Mouse (Mus musculus) lung, embryonic 16.5 days (tissue): ENCODE measurements around the gene Dnajc27. TPM values are rescaled to one million over a fixed set of nuclear protein-coding genes. Genes with fewer than 3 reads are reported as not detected.

Experiments
- ATAC-seq: fragments of 200-750 bp; cut with Nextera tagmentation; 2 replicates; pipeline ENCODE4 v1.8.0; 2017; ENCODE audit warnings: low read depth, mild to moderate bottlenecking, moderate library complexity
- H3K27ac ChIP-seq: fragments of 300-500 bp; sonication (generic); 2 replicates; pipeline ENCODE4 v1.5.1; 2014; ENCODE audit warnings: mild to moderate bottlenecking, control low read depth, low read length
- H3K27me3 ChIP-seq: fragments of 300-500 bp; sonication (generic); 2 replicates; pipeline ENCODE4 v1.6.1; 2014; ENCODE audit warnings: low read depth, low read length, mixed read lengths; ENCODE audit not compliant: control insufficient read depth, insufficient read depth
- H3K36me3 ChIP-seq: fragments of 300-500 bp; sonication (generic); 2 replicates; pipeline ENCODE4 v1.6.1; 2014; ENCODE audit warnings: low read length; ENCODE audit not compliant: control insufficient read depth, insufficient read depth
- H3K4me1 ChIP-seq: fragments of 300-500 bp; sonication (generic); replicated peaks from 2 replicates; pipeline ENCODE4 v1.6.1; 2014; ENCODE audit warnings: low read length, mixed read lengths; ENCODE audit not compliant: control insufficient read depth, insufficient read depth
- H3K4me2 ChIP-seq: fragments of 300-500 bp; sonication (generic); 2 replicates; pipeline ENCODE4 v1.6.1; 2014; ENCODE audit warnings: low read depth, low read length, control low read depth
- H3K4me3 ChIP-seq: fragments of 300-500 bp; sonication (generic); 2 replicates; pipeline ENCODE4 v1.5.1; 2014; ENCODE audit warnings: mild to moderate bottlenecking, low read length, control low read depth
- H3K9ac ChIP-seq: fragments of 300-500 bp; sonication (generic); 2 replicates; pipeline ENCODE4 v1.6.1; 2014; ENCODE audit warnings: low read length, control low read depth
- H3K9me3 ChIP-seq: fragments of 300-500 bp; sonication (generic); 2 replicates; pipeline ENCODE4 v1.6.1; 2016; ENCODE audit warnings: low read length; ENCODE audit not compliant: control insufficient read depth
- WGBS: fragments of 180-500 bp; shearing (Covaris S2); extraction: QIAGEN DNeasy Blood & Tissue Kit; methylation state at CpG from one replicate; pipeline ENCODE4 v1.1.7; 2014; 5-methylcytosine and 5-hydroxymethylcytosine counted together
- polyA plus RNA-seq: library from polyadenylated mRNA; unstranded; fragments of >200 nt; fragmentation: Nextera tagmentation; extraction: Ambion mirVana; gene quantifications from 2 replicates; pipeline ENCODE4 v1.2.1, GENCODE M21; 2015

Gene Dnajc27
- polyA plus RNA-seq, 1 experiment from 2014 or later, result 6.1 TPM

GRCm38 (mm10) chr12:4071671-4072070 is 10.7 kb upstream of the Dnajc27 start:
- Histone ChIP-seq H3K4me1 (no peaks in the 10 kb centered on the region), H3K4me3 (no peak overlapping the region), H3K4me2 (no peak overlapping the region), H3K27me3 (no peaks in the 10 kb centered on the region), H3K9me3 (no peaks in the 10 kb centered on the region), H3K27ac (no peak overlapping the region), H3K36me3 (no peaks in the 10 kb centered on the region), H3K9ac (no peak overlapping the region)
- no peak for ATAC-seq
- WGBS, result 75% methylated on average over 9 of the region's 9 CpGs

- Histone ChIP-seq H3K36me3 (no peaks in the 10 kb centered on the region), H3K9ac (no peak overlapping the region)
- no peak for ATAC-seq
Observed at GRCm38 (mm10) chr12:4075407-4075806, 7.0 kb upstream of the Dnajc27 start.

GRCm38 (mm10) chr12:4076383-4076782 is 6.0 kb upstream of the Dnajc27 start:
- Histone ChIP-seq H3K27me3 (no peaks in the 10 kb centered on the region; the same call in 1 of the 2 replicates), H3K9ac (no peak overlapping the region), H3K36me3 (no peaks in the 10 kb centered on the region), H3K4me2 (no peak overlapping the region), H3K4me3 (no peak overlapping the region), H3K4me1 (no peaks in the 10 kb centered on the region), H3K27ac (no peak overlapping the region), H3K9me3 (no peaks in the 10 kb centered on the region)
- ATAC-seq, result no peak

More at GRCm38 (mm10) chr12:4075407-4075806, 7.0 kb upstream of the Dnajc27 start:
- Histone ChIP-seq H3K9me3 (no peaks in the 10 kb centered on the region), H3K4me1 (no peaks in the 10 kb centered on the region), H3K27ac (no peak overlapping the region), H3K4me3 (no peak overlapping the region), H3K27me3 (no peaks in the 10 kb centered on the region; the same call in 1 of the 2 replicates), H3K4me2 (no peak overlapping the region)
- 45% methylated on average over 8 of the region's 8 CpGs for WGBS

- H3K27me3 ChIP-seq, result no peaks in the 10 kb centered on the region; the same call in 1 of the 2 replicates
- H3K27ac ChIP-seq, result no peak overlapping the region
- no peak overlapping the region for H3K9ac ChIP-seq
- no peak overlapping the region for H3K4me2 ChIP-seq
- H3K4me1 ChIP-seq, result no peaks in the 10 kb centered on the region; the same call in none of the 2 replicates
- WGBS, result 24% methylated on average over 1 of the region's 1 CpGs
- ATAC-seq, result no peak
- no peaks in the 10 kb centered on the region for H3K36me3 ChIP-seq
- H3K4me3 ChIP-seq, result no peak overlapping the region
- no peaks in the 10 kb centered on the region for H3K9me3 ChIP-seq
Observed at GRCm38 (mm10) chr12:4078069-4078468, 4.3 kb upstream of the Dnajc27 start.

- Histone ChIP-seq H3K4me1 (no peaks in the 10 kb centered on the region; the same call in none of the 2 replicates), H3K9ac (no peak overlapping the region), H3K9me3 (no peaks in the 10 kb centered on the region), H3K27ac (no peak overlapping the region), H3K27me3 (no peaks in the 10 kb centered on the region; the same call in 1 of the 2 replicates), H3K4me2 (no peak overlapping the region), H3K4me3 (no peak overlapping the region), H3K36me3 (no peaks in the 10 kb centered on the region)
- WGBS, result 0% methylated on average over 2 of the region's 2 CpGs
- ATAC-seq, result no peak
Observed at GRCm38 (mm10) chr12:4080311-4080710, 2.1 kb upstream of the Dnajc27 start.

- Histone ChIP-seq H3K4me3 (no peak overlapping the region), H3K4me1 (no peaks in the 10 kb centered on the region; the same call in none of the 2 replicates), H3K4me2 (peak overlapping the region; percentile 88), H3K9me3 (no peaks in the 10 kb centered on the region), H3K27me3 (no peaks in the 10 kb centered on the region), H3K9ac (no peak overlapping the region), H3K27ac (no peak overlapping the region), H3K36me3 (0 out of 2 replicates have a peak, but pooled peaks cover 3% of the 10 kb centered on the region)
- no peak for ATAC-seq
- 55% methylated on average over 8 of the region's 8 CpGs for WGBS
Observed at GRCm38 (mm10) chr12:4083441-4083840, 1.1 kb downstream of the Dnajc27 start.

- peak; percentile 54; the same call in 1 of the 2 replicates for ATAC-seq
- WGBS, result 73% methylated on average over 4 of the region's 4 CpGs
- Histone ChIP-seq H3K9me3 (no peaks in the 10 kb centered on the region), H3K4me1 (no peaks in the 10 kb centered on the region), H3K36me3 (peaks cover 3% of the 10 kb centered on the region; the same call in 1 of the 2 replicates), H3K27me3 (no peaks in the 10 kb centered on the region), H3K4me2 (no peak overlapping the region), H3K9ac (no peak overlapping the region), H3K27ac (no peak overlapping the region), H3K4me3 (no peak overlapping the region)
Observed at GRCm38 (mm10) chr12:4107383-4107782, 25.0 kb downstream of the Dnajc27 start.

GRCm38 (mm10) chr12:4116132-4116531 is 33.7 kb downstream of the Dnajc27 start:
- Histone ChIP-seq H3K9ac (no peak overlapping the region), H3K9me3 (no peaks in the 10 kb centered on the region), H3K27me3 (no peaks in the 10 kb centered on the region), H3K4me3 (no peak overlapping the region), H3K4me1 (no peaks in the 10 kb centered on the region), H3K36me3 (no peaks in the 10 kb centered on the region), H3K27ac (peak overlapping the region; percentile 53), H3K4me2 (no peak overlapping the region)
- ATAC-seq, result peak; percentile 79
- WGBS, result 40% methylated on average over 9 of the region's 9 CpGs

- no peak for ATAC-seq
- no peaks in the 10 kb centered on the region for H3K36me3 ChIP-seq
- no peak overlapping the region for H3K9ac ChIP-seq
- H3K4me1 ChIP-seq, result no peaks in the 10 kb centered on the region
- no peak overlapping the region for H3K27ac ChIP-seq
- no peak overlapping the region for H3K4me2 ChIP-seq
- H3K4me3 ChIP-seq, result no peak overlapping the region
- no peaks in the 10 kb centered on the region for H3K9me3 ChIP-seq
- no peaks in the 10 kb centered on the region for H3K27me3 ChIP-seq
- 74% methylated on average over 3 of the region's 3 CpGs for WGBS
Observed at GRCm38 (mm10) chr12:4117136-4117535, 34.8 kb downstream of the Dnajc27 start.

- no peaks in the 10 kb centered on the region for H3K9me3 ChIP-seq
- H3K4me1 ChIP-seq, result no peaks in the 10 kb centered on the region
- no peaks in the 10 kb centered on the region for H3K27me3 ChIP-seq
- WGBS, result 59% methylated on average over 4 of the region's 4 CpGs
- no peak for ATAC-seq
- H3K27ac ChIP-seq, result no peak overlapping the region
- H3K9ac ChIP-seq, result no peak overlapping the region
- no peak overlapping the region for H3K4me2 ChIP-seq
- H3K36me3 ChIP-seq, result no peaks in the 10 kb centered on the region
- no peak overlapping the region for H3K4me3 ChIP-seq
Observed at GRCm38 (mm10) chr12:4117579-4117978, 35.2 kb downstream of the Dnajc27 start.
